Mouse (Mus musculus) ES-CJ7 (cell line): ENCODE results near the gene Idh1.
"Not testable (repeated sequence)": the region's sequence is repeated elsewhere in the genome, so short reads cannot be mapped to it uniquely, and the experiment has no call there.

Experiments used
- DNase-seq: peaks from one replicate; pipeline ENCODE4 v3.0.0; 2011; ENCODE audit warnings: low read depth, low spot score

Gene Idh1

GRCm38 (mm10) chr1:65186287-65187073 is at the start of gene Idh1, which contains the start of gene Pikfyve:
Gene Idh1, minus strand, starts transcription at chr1:65186500.
Gene Pikfyve, plus strand, starts transcription at chr1:65186683.
- peak; percentile 98 for DNase-seq

GRCm38 (mm10) chr1:65230566-65230965 is 44.3 kb upstream of the Idh1 start:
- no peak for DNase-seq

GRCm38 (mm10) chr1:65229768-65230167 is 43.5 kb upstream of the Idh1 start:
- DNase-seq: not testable (repeated sequence)

GRCm38 (mm10) chr1:65227681-65228080 is 41.4 kb upstream of the Idh1 start:
- no peak for DNase-seq

- no peak for DNase-seq
Measured at GRCm38 (mm10) chr1:65223654-65224053, 37.4 kb upstream of the Idh1 start.

- no peak for DNase-seq
Measured at GRCm38 (mm10) chr1:65217972-65218371, 31.7 kb upstream of the Idh1 start.

- DNase-seq: no peak
Measured at GRCm38 (mm10) chr1:65217567-65217966, 31.3 kb upstream of the Idh1 start.

DNA sequence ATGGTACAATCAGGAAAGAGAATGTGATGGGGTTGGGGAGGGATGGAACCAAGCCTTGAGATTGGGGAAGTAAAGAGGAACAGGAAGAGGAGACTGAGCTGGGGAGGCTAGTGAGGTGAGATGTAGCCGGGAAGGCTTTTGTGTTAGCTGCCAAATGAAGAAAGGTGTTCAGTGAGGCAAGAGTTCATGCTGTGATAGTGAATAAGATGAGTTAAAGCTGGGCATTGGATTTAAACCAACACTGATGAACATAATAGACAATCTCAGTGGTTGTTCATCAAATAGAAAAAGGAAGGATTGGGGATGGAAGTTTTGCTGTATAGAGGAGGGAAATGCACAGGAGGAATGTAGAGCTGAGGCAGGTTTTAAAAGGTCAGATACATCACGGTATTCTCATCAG is 26.9 kb upstream of the Idh1 start:
- peak; percentile 12 for DNase-seq

DNA sequence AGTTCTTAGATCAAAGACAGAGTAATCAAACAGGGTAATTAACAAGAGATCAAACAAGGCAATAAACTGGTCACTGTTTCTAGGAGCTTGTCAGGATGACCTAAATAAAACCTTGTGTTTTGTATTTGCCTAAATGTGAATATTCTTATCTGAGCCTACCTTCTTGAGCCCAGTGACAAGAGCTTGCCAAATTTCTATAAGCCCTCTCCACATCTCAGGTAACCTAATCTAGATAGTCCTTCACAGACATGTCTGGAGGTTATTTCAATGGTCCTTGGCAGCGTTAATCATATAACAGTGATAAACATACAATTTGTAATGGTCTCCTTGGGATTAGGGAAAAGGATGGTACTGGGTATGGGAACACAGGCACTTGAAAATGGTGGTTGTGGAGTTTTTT is 18.0 kb upstream of the Idh1 start:
- DNase-seq: no peak

DNA sequence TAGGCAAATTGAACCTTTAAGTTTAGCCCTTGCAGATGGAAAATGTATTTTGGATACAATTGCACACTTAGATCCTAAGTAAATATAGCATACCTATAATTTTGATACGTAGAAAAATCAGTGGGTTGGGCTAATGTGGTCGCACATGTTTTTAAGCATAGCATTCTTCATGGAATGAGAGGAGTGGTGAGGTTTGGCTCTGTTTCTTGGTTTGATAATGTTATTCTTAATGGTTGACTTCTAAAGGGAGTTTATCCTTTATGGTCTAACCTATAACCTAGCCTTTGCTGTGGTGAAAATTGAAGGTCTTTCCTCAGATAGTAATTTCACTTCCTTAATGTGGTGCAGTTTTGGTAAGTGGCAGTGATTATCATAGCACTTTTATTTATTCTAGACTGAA is 12.6 kb upstream of the Idh1 start:
- no peak for DNase-seq

- DNase-seq: no peak
Measured at GRCm38 (mm10) chr1:65198425-65198824, 12.1 kb upstream of the Idh1 start.

DNA sequence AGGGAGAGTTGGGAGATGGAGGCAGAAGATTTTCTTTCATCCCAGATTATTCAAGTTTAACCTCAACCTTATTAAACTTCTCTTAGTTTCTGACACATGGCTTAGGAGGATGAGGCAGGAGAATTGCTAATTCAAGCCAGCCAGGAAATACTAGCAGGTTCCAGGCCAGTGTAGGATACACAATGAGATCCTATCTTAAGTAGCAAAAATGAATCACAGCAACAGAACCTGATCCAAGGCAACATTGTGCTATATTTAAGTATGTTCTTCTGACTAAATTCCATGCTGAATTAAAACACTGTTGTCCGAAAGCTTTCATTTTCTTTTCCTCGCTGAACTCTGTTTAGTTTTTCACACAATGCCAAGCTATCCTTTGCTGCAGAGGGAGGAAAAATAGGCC is 6.9 kb upstream of the Idh1 start:
- no peak for DNase-seq

GRCm38 (mm10) chr1:65190172-65190571 is 3.9 kb upstream of the Idh1 start:
- no peak for DNase-seq

DNA sequence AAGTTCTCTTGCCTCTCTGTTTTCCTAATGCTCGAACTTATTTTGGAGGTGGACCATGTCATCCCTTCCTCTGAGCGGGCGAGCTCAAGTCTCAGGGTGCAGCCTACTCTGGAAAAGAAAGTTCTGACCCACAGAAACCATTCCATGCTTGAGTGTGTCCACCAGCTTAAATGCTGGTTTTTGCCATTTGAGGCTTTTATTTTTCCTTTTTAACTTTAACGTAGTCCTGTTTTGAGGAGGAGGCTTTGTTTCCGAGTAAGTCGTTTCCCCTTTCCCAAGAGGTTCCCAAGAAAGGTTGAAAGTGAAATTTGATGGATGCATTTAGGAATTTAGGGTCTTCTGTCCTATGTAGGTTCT is 752 bp upstream of the Idh1 start:
- DNase-seq: no peak

GRCm38 (mm10) chr1:65185524-65186205 is 635 bp downstream of the Idh1 start:
- peak; percentile 33 for DNase-seq

DNA sequence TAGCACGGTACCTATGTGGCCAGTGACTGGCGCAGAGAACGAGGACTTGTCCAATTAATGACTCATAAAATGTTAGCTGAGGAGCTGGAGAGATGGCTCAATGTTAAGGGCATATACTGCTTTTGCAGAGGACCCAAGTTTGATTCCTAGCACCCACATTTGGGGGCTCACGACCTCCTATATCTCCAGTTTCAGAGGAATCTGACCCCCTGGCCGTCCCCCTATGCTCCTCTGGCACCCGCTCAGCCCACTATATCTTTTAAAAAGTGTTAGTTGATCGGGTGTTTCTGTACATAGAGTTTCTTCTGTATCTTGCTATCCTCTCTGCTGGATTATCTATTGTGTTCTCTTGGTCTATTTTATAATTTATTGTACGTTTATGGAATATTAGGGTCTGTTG is 1.3 kb downstream of the Idh1 start:
- no peak for DNase-seq

DNA sequence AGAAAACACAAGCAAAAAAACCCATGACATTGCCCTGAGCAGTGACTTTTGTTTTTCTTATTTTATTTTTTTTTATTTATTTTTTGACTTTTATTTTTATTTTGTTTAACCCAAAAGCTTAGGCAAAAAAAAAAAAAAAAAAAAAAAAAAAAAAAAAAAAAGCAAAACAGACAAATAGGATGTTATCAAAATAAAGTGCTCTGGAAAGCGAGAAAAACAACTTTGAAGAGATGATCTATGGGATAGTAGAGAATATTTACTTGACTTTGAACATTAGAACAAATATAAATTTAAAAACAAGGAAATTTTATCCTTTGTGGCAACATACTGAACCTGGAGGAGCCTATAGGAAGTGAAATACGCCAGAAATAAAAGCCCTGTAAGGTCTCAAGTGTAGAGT is 2.3 kb downstream of the Idh1 start:
- no peak for DNase-seq

DNA sequence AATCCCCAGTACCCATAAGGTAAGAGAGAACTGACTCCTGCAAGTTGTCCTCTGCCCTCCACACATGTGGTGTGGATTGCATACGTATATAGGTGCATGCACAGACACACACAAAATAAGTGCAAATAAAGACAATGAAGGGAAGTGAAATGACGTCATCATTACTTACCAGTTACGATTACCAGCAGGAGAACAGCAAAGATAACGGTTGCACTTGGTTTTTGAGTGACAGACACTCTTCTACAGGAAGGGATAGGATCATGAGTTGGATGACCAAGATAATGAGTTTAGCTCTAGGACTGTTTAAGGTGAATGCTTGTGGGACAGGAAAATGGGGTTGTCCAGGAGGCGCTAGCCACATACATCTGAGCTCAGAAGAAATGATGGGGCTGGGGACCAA is 4.8 kb downstream of the Idh1 start:
- DNase-seq: no peak

- peak; percentile 81 for DNase-seq
Measured at GRCm38 (mm10) chr1:65179634-65180249, 6.6 kb downstream of the Idh1 start.

DNA sequence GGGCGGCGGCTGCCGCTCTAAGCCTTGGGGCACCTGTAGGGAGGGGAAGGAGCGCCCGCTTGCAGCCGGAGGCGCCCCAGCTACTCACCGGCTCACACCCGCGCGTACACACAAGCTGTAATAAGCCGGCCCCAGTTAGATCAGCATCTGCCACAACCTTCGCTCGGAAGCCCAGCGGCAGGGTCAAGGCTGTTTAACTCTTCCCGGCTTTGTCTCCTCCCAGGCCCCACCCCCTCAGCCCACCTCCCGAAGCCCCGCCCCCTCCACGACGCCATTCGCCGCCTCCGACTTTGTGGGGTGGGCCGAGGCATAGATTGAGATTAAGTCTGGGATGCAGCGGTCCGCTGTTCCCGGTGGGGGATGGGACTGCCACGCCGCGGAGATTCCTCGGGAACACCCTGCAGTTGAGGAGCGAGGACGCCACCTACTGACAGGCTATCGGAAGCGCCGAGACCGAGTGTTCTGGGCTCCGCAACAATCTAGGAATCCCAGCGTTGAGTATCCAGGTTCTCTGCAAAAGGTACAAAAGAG is 7.3 kb downstream of the Idh1 start:
- peak; percentile 100 for DNase-seq

- DNase-seq: peak; percentile 99
Measured at GRCm38 (mm10) chr1:65178126-65178901, 8.0 kb downstream of the Idh1 start.

DNA sequence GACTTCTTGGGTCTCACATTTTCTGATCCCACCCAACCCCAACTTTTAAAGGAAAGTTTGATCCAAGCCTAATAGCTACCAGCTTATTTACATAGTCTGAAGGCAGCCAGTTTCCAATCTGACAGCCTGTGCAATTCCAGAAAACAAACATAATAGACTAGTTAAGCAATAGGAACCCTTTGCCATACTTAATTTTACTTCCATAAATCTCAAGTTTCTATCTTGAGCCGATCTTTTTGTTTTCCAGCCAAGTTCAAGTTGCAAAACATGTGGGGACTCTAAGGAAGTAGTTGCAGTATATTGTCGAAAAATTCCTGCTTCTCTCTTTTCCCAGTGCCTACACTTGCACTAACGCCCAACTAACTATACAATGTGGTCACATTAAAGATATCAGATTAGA is 8.8 kb downstream of the Idh1 start:
- no peak for DNase-seq
